Mouse (Mus musculus) hindbrain, embryonic 10.5 days (tissue): ENCODE measurements around the gene Myh6. TPM values are rescaled to one million over a fixed set of nuclear protein-coding genes. Genes with fewer than 3 reads are reported as not detected.
A peak's percentile ranks its signal among the peaks of the same experiment; 100 is the strongest.
"Not testable (repeated sequence)": the region's sequence is repeated elsewhere in the genome, so short reads cannot be mapped to it uniquely, and the experiment has no call there.

Source experiments
- DNase-seq: peaks from one replicate; pipeline ENCODE4 v3.0.0-alpha.2; 2017; ENCODE audit warnings: low spot score
- H3K27ac ChIP-seq: fragments of 300-500 bp; sonication (generic); 2 replicates; pipeline ENCODE4 v1.5.1; 2016; ENCODE audit warnings: mild to moderate bottlenecking, moderate library complexity
- H3K27me3 ChIP-seq: fragments of 300-500 bp; sonication (generic); 2 replicates; pipeline ENCODE4 v1.6.1; 2016; ENCODE audit warnings: mild to moderate bottlenecking; ENCODE audit not compliant: poor library complexity, insufficient read depth, severe bottlenecking
- H3K36me3 ChIP-seq: fragments of 300-500 bp; sonication (generic); 2 replicates; pipeline ENCODE4 v1.6.1; 2016; ENCODE audit warnings: mild to moderate bottlenecking, moderate library complexity
- H3K4me1 ChIP-seq: fragments of 300-500 bp; sonication (generic); replicated peaks from 2 replicates; pipeline ENCODE4 v1.6.1; 2016; ENCODE audit warnings: mild to moderate bottlenecking
- H3K4me3 ChIP-seq: fragments of 300-500 bp; sonication (generic); 2 replicates; pipeline ENCODE4 v1.5.1; 2016; ENCODE audit warnings: mild to moderate bottlenecking, moderate library complexity
- H3K9me3 ChIP-seq: fragments of 300-500 bp; sonication (generic); 2 replicates; pipeline ENCODE4 v1.6.1; 2016; ENCODE audit warnings: mild to moderate bottlenecking, moderate library complexity
- WGBS: fragments of 180-500 bp; shearing (Covaris S2); methylation state at CpG from one replicate; pipeline ENCODE4 v1.1.7; 2016; 5-methylcytosine and 5-hydroxymethylcytosine counted together
- polyA plus RNA-seq: library from polyadenylated mRNA; unstranded; fragments of >200 nt; fragmentation: Nextera tagmentation; extraction: Ambion mirVana; gene quantifications from 2 replicates; pipeline ENCODE4 v1.2.1, GENCODE M21; 2016

Myh6 gene
- polyA plus RNA-seq, 1 experiment from 2014 or later = 0.63 TPM

GRCm38 (mm10) chr14:55002687-55003120, 36.0 kb upstream of the Myh6 start:
- Histone ChIP-seq H3K4me3 (no peak overlapping the region), H3K27me3 (no peaks in the 10 kb centered on the region), H3K4me1 (peaks cover 19% of the 10 kb centered on the region), H3K27ac (0 out of 2 replicates have a peak overlapping the region, but pooled peaks have one; percentile 0), H3K36me3 (no peaks in the 10 kb centered on the region), H3K9me3 (no peaks in the 10 kb centered on the region)
- WGBS = 65% methylated on average over 7 of the region's 7 CpGs
- no peak for DNase-seq

- no peak for DNase-seq
- H3K4me3 ChIP-seq = no peak overlapping the region
- no peaks in the 10 kb centered on the region for H3K27me3 ChIP-seq
- peak overlapping the region; percentile 0; the same call in 1 of the 2 replicates for H3K27ac ChIP-seq
- no peaks in the 10 kb centered on the region for H3K9me3 ChIP-seq
- H3K4me1 ChIP-seq = peaks cover 25% of the 10 kb centered on the region
- 50% methylated on average over 12 of the region's 12 CpGs for WGBS
- H3K36me3 ChIP-seq = no peaks in the 10 kb centered on the region
Observed at GRCm38 (mm10) chr14:55001938-55002686, 35.4 kb upstream of the Myh6 start.

GRCm38 (mm10) chr14:55001446-55001845, 34.7 kb upstream of the Myh6 start:
- Histone ChIP-seq H3K4me3 (no peak overlapping the region), H3K27me3 (no peaks in the 10 kb centered on the region), H3K27ac (no peak overlapping the region), H3K36me3 (no peaks in the 10 kb centered on the region), H3K4me1 (peaks cover 32% of the 10 kb centered on the region), H3K9me3 (no peaks in the 10 kb centered on the region)
- WGBS = 97% methylated on average over 2 of the region's 2 CpGs
- no peak for DNase-seq

- 84% methylated on average over 6 of the region's 6 CpGs for WGBS
- no peaks in the 10 kb centered on the region for H3K9me3 ChIP-seq
Observed at GRCm38 (mm10) chr14:55000814-55001213, 34.1 kb upstream of the Myh6 start.

GRCm38 (mm10) chr14:54999868-55000267, 33.1 kb upstream of the Myh6 start:
- H3K9me3 ChIP-seq, H3K27ac ChIP-seq, H3K36me3 ChIP-seq, H3K27me3 ChIP-seq, DNase-seq, H3K4me3 ChIP-seq: not testable (repeated sequence)
- H3K4me1 ChIP-seq = peaks cover 47% of the 10 kb centered on the region
- WGBS = 87% methylated on average over 5 of the region's 5 CpGs

More at GRCm38 (mm10) chr14:55000814-55001213, 34.1 kb upstream of the Myh6 start:
- H3K36me3 ChIP-seq = no peaks in the 10 kb centered on the region
- no peak overlapping the region for H3K4me3 ChIP-seq
- no peak overlapping the region for H3K27ac ChIP-seq
- peaks cover 38% of the 10 kb centered on the region for H3K4me1 ChIP-seq
- no peaks in the 10 kb centered on the region for H3K27me3 ChIP-seq
- DNase-seq = no peak

- H3K36me3 ChIP-seq = no peaks in the 10 kb centered on the region
- peaks cover 47% of the 10 kb centered on the region for H3K4me1 ChIP-seq
- H3K9me3 ChIP-seq = no peaks in the 10 kb centered on the region
- H3K27me3 ChIP-seq = peaks cover 3% of the 10 kb centered on the region; the same call in 1 of the 2 replicates
- DNase-seq = no peak
- no peak overlapping the region for H3K27ac ChIP-seq
- no peak overlapping the region for H3K4me3 ChIP-seq
Observed at GRCm38 (mm10) chr14:54998680-54999079, 32.0 kb upstream of the Myh6 start.

GRCm38 (mm10) chr14:54997297-54997696, 30.6 kb upstream of the Myh6 start:
- Histone ChIP-seq H3K4me1 (peaks cover 45% of the 10 kb centered on the region), H3K4me3 (no peak overlapping the region), H3K27me3 (peaks cover 4% of the 10 kb centered on the region; the same call in 1 of the 2 replicates), H3K9me3 (no peaks in the 10 kb centered on the region), H3K36me3 (no peaks in the 10 kb centered on the region), H3K27ac (peak overlapping the region; percentile 77)
- DNase-seq = no peak
- WGBS = 42% methylated on average over 4 of the region's 4 CpGs

GRCm38 (mm10) chr14:54996793-54997192, 30.1 kb upstream of the Myh6 start:
- WGBS = 41% methylated on average over 9 of the region's 9 CpGs
- H3K9me3 ChIP-seq = no peaks in the 10 kb centered on the region
- H3K4me3 ChIP-seq = no peak overlapping the region
- H3K36me3 ChIP-seq = no peaks in the 10 kb centered on the region
- H3K4me1 ChIP-seq = peaks cover 43% of the 10 kb centered on the region
- no peak for DNase-seq
- H3K27me3 ChIP-seq = peaks cover 4% of the 10 kb centered on the region; the same call in 1 of the 2 replicates
- H3K27ac ChIP-seq = peak overlapping the region; percentile 77

GRCm38 (mm10) chr14:54995457-54996138, 28.9 kb upstream of the Myh6 start:
- peak overlapping the region; percentile 77 for H3K27ac ChIP-seq
- H3K4me1 ChIP-seq = peaks cover 43% of the 10 kb centered on the region
- 43% methylated on average over 14 of the region's 14 CpGs for WGBS
- H3K27me3 ChIP-seq = peaks cover 4% of the 10 kb centered on the region; the same call in 1 of the 2 replicates
- DNase-seq = no peak
- no peaks in the 10 kb centered on the region for H3K9me3 ChIP-seq
- H3K36me3 ChIP-seq = no peaks in the 10 kb centered on the region
- H3K4me3 ChIP-seq = no peak overlapping the region

GRCm38 (mm10) chr14:54994869-54995186, 28.1 kb upstream of the Myh6 start:
- H3K27ac ChIP-seq = peak overlapping the region; percentile 77
- peaks cover 43% of the 10 kb centered on the region for H3K4me1 ChIP-seq

GRCm38 (mm10) chr14:54994136-54994868, 27.6 kb upstream of the Myh6 start, which contains the start of gene Myh7:
Gene Myh7 (minus strand): TSS chr14:54994626.
- Histone ChIP-seq H3K27ac (peak within 1 kb of the TSS; percentile 77), H3K9me3 (no peaks in the 10 kb centered on the region), H3K27me3 (peaks cover 4% of the 10 kb centered on the region; the same call in 1 of the 2 replicates), H3K36me3 (no peaks in the 10 kb centered on the region), H3K4me1 (peaks cover 43% of the 10 kb centered on the region), H3K4me3 (no peak within 1 kb of the TSS)
- DNase-seq = no peak
- 53% methylated on average over 11 of the region's 11 CpGs for WGBS

More at GRCm38 (mm10) chr14:54994869-54995186, 28.1 kb upstream of the Myh6 start:
- H3K9me3 ChIP-seq = no peaks in the 10 kb centered on the region
- H3K36me3 ChIP-seq = no peaks in the 10 kb centered on the region
- no peak for DNase-seq
- H3K27me3 ChIP-seq = peaks cover 4% of the 10 kb centered on the region; the same call in 1 of the 2 replicates
- no peak overlapping the region for H3K4me3 ChIP-seq

GRCm38 (mm10) chr14:54993636-54994035, 26.9 kb upstream of the Myh6 start:
- 65% methylated on average over 10 of the region's 10 CpGs for WGBS

More at GRCm38 (mm10) chr14:54993636-54994035, 26.9 kb upstream of the Myh6 start:
- Histone ChIP-seq H3K36me3 (no peaks in the 10 kb centered on the region), H3K27ac (no peak overlapping the region), H3K9me3 (no peaks in the 10 kb centered on the region), H3K27me3 (peaks cover 4% of the 10 kb centered on the region; the same call in 1 of the 2 replicates), H3K4me3 (no peak overlapping the region), H3K4me1 (peaks cover 43% of the 10 kb centered on the region)
- DNase-seq = no peak
